Mouse (Mus musculus): ENCODE results near the gene Zfp385b. TPM values are rescaled to one million over a fixed set of nuclear protein-coding genes. Genes with fewer than 3 reads are reported as not detected.
A peak's percentile ranks its signal among the peaks of the same experiment; 100 is the strongest.

Gene Zfp385b
- polyA plus RNA-seq, 1 experiment from 2014 or later: 2.6 TPM

- 36% methylated on average over 6 of the region's 6 CpGs for WGBS
- Histone ChIP-seq H3K4me1 (peaks cover 6% of the 10 kb centered on the region), H3K36me3 (no peaks in the 10 kb centered on the region), H3K9me3 (no peaks in the 10 kb centered on the region), H3K4me3 (no peak overlapping the region), H3K27me3 (ENCODE audit: insufficient read depth, poor library complexity, severe bottlenecking) (no peaks in the 10 kb centered on the region), H3K27ac (no peak overlapping the region)
- no peak for DNase-seq (ENCODE audit: low spot score)
Measured at GRCm38 (mm10) chr2:77515654-77516053, 303.8 kb downstream of the Zfp385b start.

DNA sequence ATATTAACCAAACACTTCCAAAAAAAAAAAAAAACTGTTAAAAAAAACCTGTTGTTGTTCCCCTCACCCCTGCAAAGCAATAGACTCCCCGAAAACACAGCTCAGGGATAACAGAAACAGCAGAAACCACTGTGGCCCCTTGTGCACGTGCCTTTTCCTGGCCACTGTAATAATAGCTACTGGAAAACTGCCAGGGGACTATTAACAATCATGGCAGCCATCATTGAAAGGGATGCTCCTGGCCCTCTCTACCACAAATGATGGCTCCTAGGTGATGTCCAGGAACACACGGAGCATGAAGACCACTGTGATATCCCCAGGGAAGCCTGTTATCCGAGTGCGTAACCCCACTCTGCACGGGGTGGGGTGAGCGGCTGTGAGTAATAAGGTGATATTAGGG, 304.4 kb downstream of the Zfp385b start:
- WGBS: 72% methylated on average over 7 of the region's 7 CpGs
- peaks cover 6% of the 10 kb centered on the region for H3K4me1 ChIP-seq
- H3K27ac ChIP-seq: no peak overlapping the region
- no peaks in the 10 kb centered on the region for H3K36me3 ChIP-seq
- no peak for DNase-seq (ENCODE audit: low spot score)
- H3K9me3 ChIP-seq: no peaks in the 10 kb centered on the region
- H3K4me3 ChIP-seq: no peak overlapping the region
- H3K27me3 ChIP-seq (ENCODE audit: insufficient read depth, poor library complexity, severe bottlenecking): no peaks in the 10 kb centered on the region

GRCm38 (mm10) chr2:77514476-77514875, 305.0 kb downstream of the Zfp385b start:
- no peaks in the 10 kb centered on the region for H3K36me3 ChIP-seq
- no peak overlapping the region for H3K4me3 ChIP-seq
- 77% methylated on average over 4 of the region's 4 CpGs for WGBS
- no peak overlapping the region for H3K27ac ChIP-seq
- DNase-seq (ENCODE audit: low spot score): no peak
- H3K27me3 ChIP-seq (ENCODE audit: insufficient read depth, poor library complexity, severe bottlenecking): no peaks in the 10 kb centered on the region
- H3K9me3 ChIP-seq: no peaks in the 10 kb centered on the region
- peaks cover 6% of the 10 kb centered on the region for H3K4me1 ChIP-seq

GRCm38 (mm10) chr2:77508731-77509130, 310.7 kb downstream of the Zfp385b start:
- WGBS: 56% methylated on average over 6 of the region's 6 CpGs
- no peaks in the 10 kb centered on the region for H3K27me3 ChIP-seq (ENCODE audit: insufficient read depth, poor library complexity, severe bottlenecking)
- H3K9me3 ChIP-seq: no peaks in the 10 kb centered on the region
- DNase-seq (ENCODE audit: low spot score): no peak
- 0 out of 2 replicates have a peak, but pooled peaks cover 6% of the 10 kb centered on the region for H3K4me1 ChIP-seq
- no peak overlapping the region for H3K4me3 ChIP-seq
- H3K36me3 ChIP-seq: no peaks in the 10 kb centered on the region
- no peak overlapping the region for H3K27ac ChIP-seq

GRCm38 (mm10) chr2:77506308-77506707, 313.1 kb downstream of the Zfp385b start:
- no peaks in the 10 kb centered on the region for H3K36me3 ChIP-seq
- no peak for DNase-seq (ENCODE audit: low spot score)
- no peaks in the 10 kb centered on the region for H3K9me3 ChIP-seq
- no peaks in the 10 kb centered on the region for H3K27me3 ChIP-seq (ENCODE audit: insufficient read depth, poor library complexity, severe bottlenecking)
- peak overlapping the region; percentile 47 for H3K4me3 ChIP-seq
- no peak overlapping the region; the same call in 1 of the 2 replicates for H3K27ac ChIP-seq
- H3K4me1 ChIP-seq: 0 out of 2 replicates have a peak, but pooled peaks cover 6% of the 10 kb centered on the region
- WGBS: 6% methylated on average over 7 of the region's 7 CpGs

- 46% methylated on average over 1 of the region's 1 CpGs for WGBS
- no peaks in the 10 kb centered on the region for H3K27me3 ChIP-seq (ENCODE audit: insufficient read depth, poor library complexity, severe bottlenecking)
- no peak for DNase-seq (ENCODE audit: low spot score)
- no peaks in the 10 kb centered on the region for H3K9me3 ChIP-seq
- H3K4me1 ChIP-seq: 0 out of 2 replicates have a peak, but pooled peaks cover 6% of the 10 kb centered on the region
- H3K4me3 ChIP-seq: no peak overlapping the region
- H3K36me3 ChIP-seq: no peaks in the 10 kb centered on the region
- H3K27ac ChIP-seq: no peak overlapping the region
Measured at GRCm38 (mm10) chr2:77505614-77506013, 313.8 kb downstream of the Zfp385b start.

- no peaks in the 10 kb centered on the region for H3K9me3 ChIP-seq
- no peak overlapping the region for H3K4me3 ChIP-seq
- DNase-seq (ENCODE audit: low spot score): no peak
- 0 out of 2 replicates have a peak, but pooled peaks cover 6% of the 10 kb centered on the region for H3K4me1 ChIP-seq
- no peaks in the 10 kb centered on the region for H3K36me3 ChIP-seq
- H3K27me3 ChIP-seq (ENCODE audit: insufficient read depth, poor library complexity, severe bottlenecking): no peaks in the 10 kb centered on the region
- no peak overlapping the region for H3K27ac ChIP-seq
- 91% methylated on average over 6 of the region's 6 CpGs for WGBS
Measured at GRCm38 (mm10) chr2:77503674-77504351, 315.6 kb downstream of the Zfp385b start.

- no peak overlapping the region for H3K4me3 ChIP-seq
- no peaks in the 10 kb centered on the region for H3K27me3 ChIP-seq (ENCODE audit: insufficient read depth, poor library complexity, severe bottlenecking)
- WGBS: 86% methylated on average over 8 of the region's 8 CpGs
- no peak for DNase-seq (ENCODE audit: low spot score)
- no peaks in the 10 kb centered on the region for H3K36me3 ChIP-seq
- 0 out of 2 replicates have a peak, but pooled peaks cover 6% of the 10 kb centered on the region for H3K4me1 ChIP-seq
- no peak overlapping the region for H3K27ac ChIP-seq
- no peaks in the 10 kb centered on the region for H3K9me3 ChIP-seq
Measured at GRCm38 (mm10) chr2:77503217-77503616, 316.2 kb downstream of the Zfp385b start.

DNA sequence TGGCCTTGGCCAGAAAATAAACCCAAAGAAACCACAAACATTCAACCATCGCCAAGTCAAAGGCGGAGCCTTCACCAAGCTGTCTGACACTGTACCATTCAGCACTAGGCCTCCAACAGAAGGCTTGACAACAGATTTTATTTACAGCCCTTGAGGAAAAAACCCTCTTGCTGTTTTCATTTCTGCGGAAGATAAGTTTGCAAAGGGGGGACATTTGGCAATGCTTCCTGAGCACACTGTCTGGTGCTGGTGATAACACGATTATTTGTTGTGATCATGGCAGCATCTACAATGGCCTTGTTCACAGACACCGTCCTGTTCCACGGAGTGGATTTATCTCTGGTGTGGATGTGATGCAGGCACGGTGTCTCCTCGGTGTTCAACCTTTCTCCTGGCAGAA, 317.0 kb downstream of the Zfp385b start:
- H3K27ac ChIP-seq: no peak overlapping the region
- no peaks in the 10 kb centered on the region for H3K9me3 ChIP-seq
- DNase-seq (ENCODE audit: low spot score): no peak
- H3K27me3 ChIP-seq (ENCODE audit: insufficient read depth, poor library complexity, severe bottlenecking): no peaks in the 10 kb centered on the region
- H3K36me3 ChIP-seq: no peaks in the 10 kb centered on the region
- H3K4me1 ChIP-seq: 0 out of 2 replicates have a peak, but pooled peaks cover 6% of the 10 kb centered on the region
- WGBS: 61% methylated on average over 8 of the region's 8 CpGs
- no peak overlapping the region for H3K4me3 ChIP-seq

- 74% methylated on average over 6 of the region's 6 CpGs for WGBS
- Histone ChIP-seq H3K36me3 (no peaks in the 10 kb centered on the region), H3K9me3 (no peaks in the 10 kb centered on the region), H3K4me3 (no peak overlapping the region), H3K4me1 (no peaks in the 10 kb centered on the region), H3K27me3 (ENCODE audit: insufficient read depth, poor library complexity, severe bottlenecking) (no peaks in the 10 kb centered on the region), H3K27ac (no peak overlapping the region)
- DNase-seq (ENCODE audit: low spot score): no peak
Measured at GRCm38 (mm10) chr2:77500480-77500879, 319.0 kb downstream of the Zfp385b start.

DNA sequence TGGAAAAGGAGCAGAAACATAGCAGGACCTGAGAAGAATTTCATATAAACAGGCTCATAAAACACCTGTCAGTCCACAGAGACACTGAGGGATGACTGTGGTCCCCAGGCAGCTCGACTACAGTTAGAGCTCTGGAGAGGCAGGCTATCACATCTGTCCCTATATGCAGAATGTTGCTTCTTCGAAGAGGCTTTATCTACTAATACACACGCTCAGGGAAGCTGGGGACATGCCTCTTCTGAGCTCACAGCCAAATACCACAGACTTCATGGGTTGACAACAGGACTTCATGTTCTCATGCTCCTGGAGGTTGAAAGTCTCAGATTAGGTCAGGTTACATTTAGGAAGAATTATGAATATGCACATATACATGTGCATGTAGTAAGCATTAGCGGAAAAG, 321.1 kb downstream of the Zfp385b start:
- 69% methylated on average over 4 of the region's 4 CpGs for WGBS
- no peak for DNase-seq (ENCODE audit: low spot score)
- no peak overlapping the region for H3K4me3 ChIP-seq
- H3K27ac ChIP-seq: no peak overlapping the region
- H3K27me3 ChIP-seq (ENCODE audit: insufficient read depth, poor library complexity, severe bottlenecking): no peaks in the 10 kb centered on the region
- H3K4me1 ChIP-seq: no peaks in the 10 kb centered on the region
- no peaks in the 10 kb centered on the region for H3K36me3 ChIP-seq
- H3K9me3 ChIP-seq: no peaks in the 10 kb centered on the region

- DNase-seq (ENCODE audit: low spot score): no peak
- Histone ChIP-seq H3K9me3 (no peaks in the 10 kb centered on the region), H3K36me3 (no peaks in the 10 kb centered on the region), H3K27ac (no peak overlapping the region), H3K4me1 (no peaks in the 10 kb centered on the region), H3K4me3 (no peak overlapping the region), H3K27me3 (ENCODE audit: insufficient read depth, poor library complexity, severe bottlenecking) (no peaks in the 10 kb centered on the region)
- 83% methylated on average over 6 of the region's 6 CpGs for WGBS
Measured at GRCm38 (mm10) chr2:77497942-77498341, 321.5 kb downstream of the Zfp385b start.

- DNase-seq (ENCODE audit: low spot score): no peak
- Histone ChIP-seq H3K36me3 (no peaks in the 10 kb centered on the region), H3K27me3 (ENCODE audit: insufficient read depth, poor library complexity, severe bottlenecking) (no peaks in the 10 kb centered on the region), H3K4me1 (no peaks in the 10 kb centered on the region), H3K9me3 (no peaks in the 10 kb centered on the region), H3K27ac (no peak overlapping the region), H3K4me3 (no peak overlapping the region)
- WGBS: 86% methylated on average over 7 of the region's 7 CpGs
Measured at GRCm38 (mm10) chr2:77496071-77496470, 323.4 kb downstream of the Zfp385b start.

- no peaks in the 10 kb centered on the region for H3K27me3 ChIP-seq (ENCODE audit: insufficient read depth, poor library complexity, severe bottlenecking)
- no peaks in the 10 kb centered on the region for H3K9me3 ChIP-seq
- no peak overlapping the region for H3K4me3 ChIP-seq
- no peaks in the 10 kb centered on the region for H3K36me3 ChIP-seq
- DNase-seq (ENCODE audit: low spot score): no peak
- H3K4me1 ChIP-seq: no peaks in the 10 kb centered on the region
- WGBS: 85% methylated on average over 4 of the region's 4 CpGs
- no peak overlapping the region for H3K27ac ChIP-seq
Measured at GRCm38 (mm10) chr2:77495344-77495743, 324.1 kb downstream of the Zfp385b start.
